Mouse (Mus musculus) frontal cortex, postnatal 36 days (tissue): Measurements from ENCODE around the gene Vsx1.
A peak's percentile ranks its signal among the peaks of the same experiment; 100 is the strongest.

Experiments
- DNase-seq, 2 experiments: peaks; one replicate each; pipeline ENCODE4 v3.0.0; 2022; ENCODE audit warnings: low spot score in 2 of 2

Gene Vsx1

DNA sequence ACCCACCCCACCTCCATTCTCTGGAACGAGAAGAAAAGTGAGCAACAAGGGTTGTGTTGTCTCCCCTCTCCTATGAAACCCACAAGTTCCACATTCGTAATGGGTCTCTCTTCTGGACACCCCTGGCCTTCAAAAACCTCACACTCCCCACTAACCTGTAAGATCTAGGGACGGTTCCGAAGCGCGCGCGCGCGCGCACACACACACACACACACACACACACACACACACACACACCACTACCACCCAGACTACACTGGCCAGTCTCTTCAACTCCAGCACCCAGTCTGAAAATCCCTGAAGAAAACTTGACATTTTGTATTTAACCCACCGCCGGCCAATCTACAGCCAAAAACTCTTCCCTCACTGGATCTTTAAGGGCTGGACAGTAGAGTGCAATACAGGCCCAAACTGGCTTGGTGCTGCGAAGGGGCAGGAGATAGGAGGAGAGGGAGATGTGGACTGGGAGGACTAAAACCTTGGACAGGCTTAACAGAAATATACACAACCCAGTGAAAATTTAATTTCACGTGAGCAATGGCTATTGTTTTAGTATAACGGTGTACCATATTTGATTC lies at the start of gene Vsx1:
Gene Vsx1 (minus strand): TSS at position 138 of the 578 bp plus-strand sequence.
- DNase-seq = no peak

DNA sequence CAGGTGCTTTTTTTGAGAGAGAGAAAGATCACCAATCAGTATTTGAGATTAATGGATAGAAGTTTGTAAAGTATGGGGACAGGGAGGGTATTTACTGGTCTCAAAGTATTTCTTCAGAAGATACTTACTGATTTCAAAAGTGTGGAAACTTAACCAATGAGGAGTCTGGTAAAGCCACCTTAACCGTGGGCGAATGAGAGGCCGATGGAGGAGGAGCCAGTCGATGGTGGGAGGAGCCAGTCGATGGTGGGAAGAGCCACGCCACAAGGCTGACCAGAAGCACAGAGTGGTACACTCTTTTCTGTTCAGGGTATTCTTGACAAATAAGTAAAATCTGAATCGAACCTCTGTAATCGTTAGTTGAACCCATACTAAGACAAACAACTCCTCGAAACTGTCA lies 48.7 kb upstream of the Vsx1 start:
- no peak for DNase-seq

- no peak for DNase-seq
Measured at GRCm38 (mm10) chr2:150735756-150736576, 46.8 kb upstream of the Vsx1 start.

GRCm38 (mm10) chr2:150712167-150712674 lies 23.1 kb upstream of the Vsx1 start:
- DNase-seq = no peak

DNA sequence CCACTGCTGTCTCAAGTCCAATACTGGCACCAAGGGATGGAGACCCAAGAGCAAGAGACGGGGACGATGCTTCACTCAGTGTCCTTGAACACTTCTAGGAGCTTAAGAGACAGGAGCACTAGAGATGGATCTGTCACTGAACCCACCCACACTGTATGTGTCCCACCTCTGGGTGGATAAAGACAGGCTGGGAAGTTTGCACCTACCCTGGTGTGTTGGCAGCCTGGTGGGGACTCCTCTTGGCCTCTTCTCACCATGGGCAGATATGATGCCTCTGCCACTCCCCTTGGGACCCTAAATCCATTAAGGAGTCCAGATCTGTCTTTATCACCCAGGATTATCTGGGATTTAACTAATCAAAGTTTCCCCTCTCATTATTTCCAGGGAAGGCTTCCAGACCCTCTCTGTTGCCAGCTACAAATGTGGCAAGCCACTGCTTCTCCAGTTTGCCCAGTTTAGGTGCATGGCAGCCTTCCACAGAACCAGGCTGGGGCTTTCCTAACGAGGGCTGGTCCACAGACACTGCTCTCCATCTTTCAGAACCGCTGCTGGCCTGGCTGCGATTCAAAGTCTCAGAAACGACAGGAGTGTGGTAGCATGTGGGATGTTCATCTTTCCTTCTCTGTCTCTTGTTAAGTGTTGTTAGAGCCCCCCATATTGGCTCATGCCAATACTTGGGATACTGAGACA lies 2.5 kb upstream of the Vsx1 start:
- no peak for DNase-seq

- DNase-seq = no peak
Measured at GRCm38 (mm10) chr2:150690216-150690615, 1.1 kb upstream of the Vsx1 start.

DNA sequence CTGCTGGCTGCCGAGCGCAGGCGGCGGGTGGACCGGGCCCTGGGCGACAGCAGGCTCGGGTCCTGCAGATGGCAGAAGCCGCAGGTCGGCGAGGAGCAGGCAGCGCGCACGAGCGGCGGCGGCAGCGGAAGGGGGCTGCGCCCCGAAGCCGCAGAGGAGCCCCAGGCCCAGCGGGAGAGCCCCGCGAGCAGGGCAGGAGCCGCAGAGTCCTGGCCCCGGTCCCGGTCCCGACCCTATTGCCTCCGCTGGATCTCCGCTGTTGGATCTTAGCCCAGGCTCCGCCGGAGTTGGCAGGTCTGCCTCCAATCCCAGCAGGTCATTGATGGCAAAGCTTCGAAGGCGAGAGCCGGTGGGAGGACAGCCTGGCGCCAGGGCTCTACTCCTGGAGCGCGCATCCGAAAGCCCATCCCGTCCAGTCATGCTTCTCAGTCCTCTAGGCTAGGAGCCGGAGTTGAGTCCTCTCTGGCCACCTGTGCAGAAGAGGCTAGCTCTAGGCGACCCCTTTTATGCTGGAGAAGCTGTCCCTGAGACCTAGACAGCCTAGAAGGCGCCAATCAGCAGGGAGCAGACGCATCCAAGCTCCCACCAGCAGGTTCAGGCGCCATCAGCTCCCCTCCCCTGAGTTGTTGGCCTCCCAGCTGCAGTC lies 496 bp downstream of the Vsx1 start:
- peak; percentile 49 to 58 for DNase-seq

DNA sequence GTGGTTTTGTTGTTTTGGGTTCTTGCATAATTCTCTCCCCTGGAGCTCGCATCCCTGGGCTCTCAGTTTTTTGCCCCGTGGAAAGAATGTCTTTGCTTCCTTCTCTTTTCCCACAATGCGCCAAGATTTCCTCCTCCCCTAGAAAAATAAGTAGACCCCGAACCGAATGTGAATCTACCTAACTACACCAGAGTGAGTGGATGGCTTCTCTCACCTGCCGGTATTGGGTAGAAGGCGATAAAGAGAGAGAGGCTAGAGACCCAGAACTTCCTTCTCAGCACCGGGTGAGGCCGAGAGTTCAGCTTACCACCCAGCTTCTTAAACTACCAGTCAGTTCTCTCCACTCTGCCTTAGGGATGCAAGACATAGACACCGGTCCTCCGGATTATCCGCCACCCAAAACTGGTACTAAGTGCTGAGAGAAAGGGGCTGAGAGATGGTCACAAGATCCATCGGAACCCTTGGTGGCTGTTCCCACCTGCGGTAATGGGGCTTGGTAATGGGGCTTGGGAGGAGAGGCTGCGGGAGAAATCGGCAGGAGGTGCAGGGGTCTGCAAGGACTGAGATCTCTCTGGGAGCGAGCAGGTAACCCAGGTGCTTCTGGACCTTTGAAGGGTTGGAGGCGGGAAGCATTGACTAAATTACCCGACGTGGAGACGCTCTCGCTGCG lies 1.2 kb downstream of the Vsx1 start:
- DNase-seq = no peak

DNA sequence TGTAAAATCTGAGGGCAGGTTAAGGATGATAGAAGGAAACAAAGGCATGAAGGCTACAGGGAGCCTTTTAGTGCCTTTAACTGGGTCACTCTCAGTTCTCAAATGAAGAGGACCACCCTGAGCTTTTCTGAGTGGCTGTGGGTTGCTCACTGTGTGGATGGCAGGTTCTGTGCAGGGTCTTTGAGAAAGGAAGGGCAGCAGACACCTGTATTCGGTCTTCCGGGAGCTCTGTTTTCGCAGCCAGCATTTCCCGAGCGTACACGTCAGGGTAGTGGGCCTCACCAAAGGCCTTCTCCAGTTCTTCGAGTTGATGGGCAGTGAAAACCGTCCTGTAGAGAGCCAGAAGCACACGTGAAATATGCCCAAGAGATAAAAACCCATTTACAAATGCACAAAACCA lies 3.8 kb downstream of the Vsx1 start:
- no peak for DNase-seq

DNA sequence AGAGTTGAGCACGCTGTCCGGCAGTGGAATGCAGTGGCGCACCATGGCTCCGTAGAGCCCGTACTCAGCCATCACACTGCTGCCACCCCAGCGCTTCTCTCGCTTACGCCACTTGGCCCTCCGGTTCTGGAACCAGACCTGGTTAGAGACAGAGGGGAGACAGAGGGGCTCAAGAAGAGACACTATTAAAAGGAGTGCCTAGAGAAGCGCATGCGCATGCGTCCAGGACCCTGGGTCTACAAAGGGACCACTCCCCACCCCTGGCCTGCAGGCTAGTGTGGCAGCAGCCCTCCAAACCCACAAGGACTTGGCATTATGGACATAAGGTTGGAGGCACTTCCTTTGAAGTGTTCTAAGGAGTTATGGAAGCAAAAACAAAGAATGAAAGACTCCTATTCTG lies 4.7 kb downstream of the Vsx1 start:
- DNase-seq = no peak

DNA sequence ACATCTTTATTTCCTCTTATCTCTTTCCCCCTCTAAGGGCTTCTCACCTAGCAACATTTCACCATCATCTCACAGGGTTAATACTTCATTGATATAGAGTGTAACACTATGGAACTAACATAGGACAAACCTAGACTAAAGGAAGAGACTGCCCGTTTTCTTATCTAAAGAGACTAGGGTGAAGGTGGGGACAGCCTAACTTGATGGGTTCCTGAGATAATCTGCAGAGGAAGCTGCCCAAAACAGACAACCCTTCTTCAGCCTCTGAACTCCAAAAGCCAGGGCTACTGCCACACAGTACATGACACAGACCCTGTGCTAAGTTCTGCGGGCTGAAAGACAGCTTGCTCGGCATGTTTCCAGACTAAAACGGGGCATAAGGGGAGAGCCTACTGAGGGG lies 7.6 kb downstream of the Vsx1 start:
- DNase-seq = no peak

DNA sequence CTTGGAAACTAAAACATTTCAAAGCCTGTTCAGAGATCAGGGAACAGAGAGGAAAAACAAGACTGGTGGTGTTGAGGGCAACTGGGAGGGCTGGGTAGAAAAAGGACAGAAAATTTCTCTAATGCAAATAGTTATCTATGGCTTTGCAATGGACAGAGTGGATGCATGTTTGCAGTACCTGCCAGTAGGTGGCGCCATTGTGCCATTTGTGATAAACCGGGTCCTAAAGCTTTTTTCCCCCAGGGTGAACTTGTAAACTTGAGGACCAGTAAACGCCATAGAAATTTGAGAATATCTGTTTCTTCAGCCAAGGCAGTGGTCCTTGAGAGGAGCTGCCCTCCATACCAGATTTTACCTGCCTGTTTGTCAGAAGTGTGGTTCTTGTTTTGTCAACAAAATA lies 10.8 kb downstream of the Vsx1 start:
- DNase-seq = peak; percentile 62 to 74

DNA sequence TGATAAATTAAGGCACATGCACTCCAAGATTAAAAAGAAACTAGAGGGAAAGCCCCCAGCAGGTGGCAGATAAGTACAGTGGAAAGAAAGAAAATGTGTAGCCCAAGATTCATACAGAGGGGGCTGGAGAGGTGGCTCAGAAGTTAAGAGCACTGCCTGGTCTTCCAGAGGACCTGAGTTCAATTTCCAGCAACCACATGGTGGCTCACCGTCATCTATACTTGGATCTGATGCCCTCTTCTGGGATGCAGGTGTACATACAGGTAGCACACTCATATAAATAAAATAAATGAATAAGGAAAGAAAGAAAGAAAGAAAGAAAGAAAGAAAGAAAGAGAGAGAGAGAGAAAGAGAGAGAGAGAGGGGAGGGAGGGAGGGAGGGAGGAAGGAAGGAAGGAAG lies 13.6 kb downstream of the Vsx1 start:
- no peak for DNase-seq

GRCm38 (mm10) chr2:150674900-150675299 lies 14.3 kb downstream of the Vsx1 start:
- DNase-seq = peak; percentile 54 to 69

- DNase-seq = no peak
Measured at GRCm38 (mm10) chr2:150673929-150674328, 15.2 kb downstream of the Vsx1 start.

DNA sequence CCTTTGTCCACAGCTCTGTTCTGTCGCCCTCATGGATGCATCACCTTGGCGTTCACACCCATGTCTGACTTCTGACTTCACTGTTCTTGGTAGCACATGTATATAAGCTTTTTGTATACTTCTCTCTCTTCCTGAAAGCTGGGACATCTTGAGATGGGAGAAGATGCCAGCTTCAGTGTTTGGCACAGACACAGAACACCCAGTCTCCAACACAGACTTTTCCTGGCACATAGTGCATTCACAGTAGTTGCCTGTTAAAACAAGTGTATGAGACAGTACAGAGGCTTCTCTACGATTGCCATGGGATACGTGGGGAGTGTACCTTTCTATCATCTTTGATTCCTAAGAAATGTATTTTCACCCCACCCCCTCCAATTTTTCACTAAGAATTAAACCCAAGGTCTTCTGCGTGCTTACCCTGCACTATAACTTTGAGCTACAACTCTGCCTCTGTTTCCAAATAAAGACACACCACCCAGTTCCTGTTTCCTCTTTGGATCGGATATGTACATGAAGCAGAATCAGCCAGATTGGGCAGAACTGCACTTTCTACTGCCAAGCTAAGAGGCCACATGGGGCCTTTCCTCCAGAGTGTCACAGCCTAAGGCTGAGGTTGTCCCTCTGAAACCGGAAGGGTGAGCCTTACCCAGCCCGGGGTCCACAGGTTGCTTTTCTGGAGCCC lies 17.4 kb downstream of the Vsx1 start:
- no peak for DNase-seq

DNA sequence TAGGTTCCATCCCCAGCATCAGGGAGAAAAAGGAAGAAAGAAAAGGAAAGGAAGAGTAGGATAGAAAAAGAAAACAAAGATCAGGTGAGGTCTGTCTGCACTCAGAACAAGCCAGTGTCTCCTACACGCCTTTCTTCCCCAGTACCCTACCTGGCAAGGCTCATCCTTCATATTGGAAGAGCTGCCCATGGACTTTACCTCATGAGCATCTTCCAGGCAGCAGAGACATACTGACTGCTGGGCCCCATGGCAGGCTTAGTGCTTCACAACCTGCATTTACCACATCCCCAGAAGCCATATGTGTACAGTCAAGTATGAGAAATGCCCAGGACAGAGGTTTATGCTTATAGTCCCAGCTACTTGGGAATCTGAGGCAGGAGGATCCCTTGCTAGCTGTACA lies 18.2 kb downstream of the Vsx1 start:
- no peak for DNase-seq

- no peak for DNase-seq
Measured at GRCm38 (mm10) chr2:150669454-150670045, 19.6 kb downstream of the Vsx1 start.

- no peak for DNase-seq
Measured at GRCm38 (mm10) chr2:150668956-150669355, 20.2 kb downstream of the Vsx1 start.
